Mouse (Mus musculus) left cerebral cortex, adult 2 months (tissue): ENCODE measurements around the gene Gm21830. TPM values are rescaled to one million over a fixed set of nuclear protein-coding genes. Genes with fewer than 3 reads are reported as not detected.

Experiments
- DNase-seq, 2 experiments: peaks; one replicate each; pipeline ENCODE4 v3.0.0; 2021 to 2022; ENCODE audit warnings: low spot score in 2 of 2, mixed read lengths in 1 of 2; ENCODE audit errors: extremely low spot score in 1 of 2
- H3K27ac ChIP-seq: fragments of 200-600 bp; 2 replicates; pipeline ENCODE4 v1.8.1; 2022
- H3K4me3 ChIP-seq: fragments of 200-600 bp; 2 replicates; pipeline ENCODE4 v1.8.1; 2022
- CTCF ChIP-seq: fragments of 200-600 bp; IDR thresholded peaks from 2 replicates; pipeline ENCODE4 v1.8.1; 2022; ENCODE audit warnings: antibody characterized with exemption, mild to moderate bottlenecking, moderate library complexity
- intact Hi-C: fragments of 180-260 bp; cut with DNase I; formaldehyde crosslinking; loops from one replicate; pipeline ENCODE4 v1.15.1; 2025
- total RNA-seq, 2 experiments: library from RNA; stranded (reverse); gene quantifications; 2 replicates each; pipeline ENCODE4 v1.2.3; 2021

Gene Gm21830
- total RNA-seq, 2 experiments from 2014 or later = not detected

- H3K27ac ChIP-seq = no peak overlapping the region
- intact Hi-C loops = no loop called here
- no peak overlapping the region for H3K4me3 ChIP-seq
- TF ChIP-seq CTCF = no peak
- DNase-seq = no peak
These were observed 67.5 kb downstream of the Gm21830 start for GRCm38 (mm10) chr2:67481051-67481450.

Other genes with a start within 250 kb of the Gm21830 start
- not detected for gene Gm26727, start 19.5 kb downstream of the Gm21830 start, total RNA-seq
- gene Xirp2, start 32.3 kb downstream of the Gm21830 start, total RNA-seq = under 1 TPM; 0.05 TPM
- gene B3galt1, start 152.1 kb downstream of the Gm21830 start, total RNA-seq = 10 to 100 TPM; 82.0 to 94.2 TPM